Mouse (Mus musculus) intestine, embryonic 14.5 days (tissue): ENCODE measurements around the gene Rai14. TPM values are rescaled to one million over a fixed set of nuclear protein-coding genes. Genes with fewer than 3 reads are reported as not detected.

Source experiments
- ATAC-seq: fragments of 200-750 bp; cut with Nextera tagmentation; replicated peaks from 2 replicates; pipeline ENCODE4 v1.8.0; 2017; ENCODE audit warnings: low read depth, moderate number of reproducible peaks, moderate TSS enrichment, moderate library complexity; ENCODE audit not compliant: low FRiP score, low TSS enrichment
- DNase-seq: peaks from one replicate; pipeline ENCODE4 v3.0.0-alpha.2; 2018; ENCODE audit warnings: low spot score
- H3K27ac ChIP-seq: fragments of 300-500 bp; sonication (generic); 2 replicates; pipeline ENCODE4 v1.5.1; 2014; ENCODE audit warnings: low read depth, mild to moderate bottlenecking, control low read depth
- H3K27me3 ChIP-seq: fragments of 300-500 bp; sonication (generic); replicated peaks from 2 replicates; pipeline ENCODE4 v1.6.1; 2014; ENCODE audit warnings: low read length, control low read depth; ENCODE audit not compliant: control insufficient read depth, insufficient read depth
- H3K36me3 ChIP-seq: fragments of 300-500 bp; sonication (generic); 2 replicates; pipeline ENCODE4 v1.6.1; 2014; ENCODE audit warnings: low read length, control low read depth; ENCODE audit not compliant: control insufficient read depth, insufficient read depth
- H3K4me1 ChIP-seq: fragments of 300-500 bp; sonication (generic); replicated peaks from 2 replicates; pipeline ENCODE4 v1.6.1; 2014; ENCODE audit warnings: low read length, control low read depth, mixed read lengths; ENCODE audit not compliant: control insufficient read depth, insufficient read depth
- H3K4me2 ChIP-seq: fragments of 300-500 bp; sonication (generic); 2 replicates; pipeline ENCODE4 v1.6.1; 2014; ENCODE audit warnings: low read length
- H3K4me3 ChIP-seq: fragments of 300-500 bp; sonication (generic); 2 replicates; pipeline ENCODE4 v1.5.1; 2014; ENCODE audit warnings: low read depth, low read length, control low read depth, mixed read lengths
- H3K9ac ChIP-seq: fragments of 300-500 bp; sonication (generic); 2 replicates; pipeline ENCODE4 v1.6.1; 2014; ENCODE audit warnings: mild to moderate bottlenecking, low read length
- H3K9me3 ChIP-seq: fragments of 300-500 bp; sonication (generic); 2 replicates; pipeline ENCODE4 v1.6.1; 2016; ENCODE audit warnings: low read length, control low read depth; ENCODE audit not compliant: control insufficient read depth
- whole genome bisulfite sequencing: fragments of 180-500 bp; shearing (Covaris S2); extraction: QIAGEN DNeasy Blood & Tissue Kit; methylation state at CpG from one replicate; pipeline ENCODE4 v1.1.7; 2014; 5-methylcytosine and 5-hydroxymethylcytosine counted together
- polyA plus RNA-seq: library from polyadenylated mRNA; unstranded; fragments of >200 nt; fragmentation: Nextera tagmentation; extraction: Ambion mirVana; gene quantifications from 2 replicates; pipeline ENCODE4 v1.2.1, GENCODE M21; 2014

Rai14 gene
- polyA plus RNA-seq, 1 experiment from 2014 or later = 20.4 TPM

DNA sequence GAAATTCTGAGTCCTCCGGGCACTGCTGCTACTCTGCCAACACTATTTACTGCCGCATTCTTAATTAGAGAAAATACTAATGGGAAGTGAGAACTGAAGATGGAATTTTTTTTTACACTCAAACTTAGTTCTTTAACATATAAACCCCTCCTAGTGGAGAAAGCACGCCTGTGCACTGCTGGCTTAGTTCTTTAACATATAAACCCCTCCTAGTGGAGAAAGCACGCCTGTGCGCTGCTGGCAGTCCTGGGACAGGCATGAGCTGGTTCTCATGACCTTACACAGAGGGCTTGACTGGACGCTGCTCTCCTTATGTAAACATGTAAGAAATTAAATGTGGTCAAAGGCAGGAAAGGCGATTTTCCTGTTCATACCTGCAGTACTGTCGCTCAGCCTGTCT is 131.0 kb downstream of the Rai14 start:
- H3K4me2 ChIP-seq = no peak overlapping the region
- DNase-seq = peak; percentile 67
- no peaks in the 10 kb centered on the region for H3K27me3 ChIP-seq
- peaks cover 11% of the 10 kb centered on the region for H3K36me3 ChIP-seq
- H3K9ac ChIP-seq = no peak overlapping the region
- ATAC-seq = peak; percentile 76; the same call in 1 of the 2 replicates
- no peak overlapping the region for H3K27ac ChIP-seq
- WGBS = 40% methylated on average over 8 of the region's 8 CpGs
- H3K9me3 ChIP-seq = no peaks in the 10 kb centered on the region
- H3K4me3 ChIP-seq = no peak overlapping the region
- no peaks in the 10 kb centered on the region for H3K4me1 ChIP-seq

DNA sequence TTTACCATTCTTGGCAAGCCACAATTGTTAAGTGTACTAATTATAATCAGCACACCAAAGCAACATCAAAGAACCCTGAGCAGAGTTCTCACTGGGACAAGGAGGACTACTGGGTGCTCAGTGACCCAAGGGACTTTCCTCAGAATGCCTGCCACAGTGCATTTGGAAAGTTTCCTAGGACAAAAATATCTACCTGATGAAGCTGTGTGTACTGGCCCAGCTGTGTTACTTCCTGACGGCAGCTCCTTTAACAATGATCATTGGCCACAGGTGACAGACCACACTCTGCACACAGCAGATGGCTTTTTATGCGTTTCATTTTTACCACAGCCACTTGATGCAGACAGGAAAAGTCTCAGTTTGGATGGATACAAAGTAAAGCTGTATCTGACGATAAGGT is 135.3 kb downstream of the Rai14 start:
- Histone ChIP-seq H3K4me1 (no peaks in the 10 kb centered on the region), H3K4me2 (no peak overlapping the region), H3K4me3 (no peak overlapping the region), H3K27ac (no peak overlapping the region), H3K9ac (no peak overlapping the region), H3K27me3 (no peaks in the 10 kb centered on the region), H3K36me3 (peaks cover 37% of the 10 kb centered on the region), H3K9me3 (no peaks in the 10 kb centered on the region)
- DNase-seq = no peak
- 90% methylated on average over 3 of the region's 3 CpGs for WGBS
- no peak for ATAC-seq

DNA sequence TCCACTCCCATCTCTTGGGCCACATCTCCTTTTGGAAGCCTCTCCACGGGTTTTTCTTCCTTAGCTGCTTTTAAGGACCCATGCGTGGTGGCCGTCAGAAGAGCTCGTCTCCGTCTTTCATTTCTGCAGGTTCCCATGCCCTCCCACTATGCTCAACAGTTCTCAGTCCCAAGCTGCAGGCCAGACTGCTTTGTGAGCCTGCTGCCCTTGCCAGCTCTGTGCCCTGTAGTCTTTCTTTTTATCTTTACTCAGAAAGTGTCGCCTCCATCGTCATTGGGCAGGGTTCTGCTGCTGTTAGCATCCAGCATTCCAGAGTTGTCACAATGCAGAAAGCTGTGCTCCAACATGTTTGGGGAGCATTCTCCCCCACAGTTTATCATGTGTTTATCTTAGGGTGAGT is 147.9 kb downstream of the Rai14 start:
- DNase-seq = no peak
- H3K36me3 ChIP-seq = peaks cover 36% of the 10 kb centered on the region
- no peak overlapping the region for H3K27ac ChIP-seq
- H3K4me1 ChIP-seq = no peaks in the 10 kb centered on the region
- no peak for ATAC-seq
- no peak overlapping the region for H3K9ac ChIP-seq
- WGBS = 74% methylated on average over 7 of the region's 7 CpGs
- no peaks in the 10 kb centered on the region for H3K27me3 ChIP-seq
- no peaks in the 10 kb centered on the region for H3K9me3 ChIP-seq
- H3K4me3 ChIP-seq = no peak overlapping the region
- H3K4me2 ChIP-seq = no peak overlapping the region

DNA sequence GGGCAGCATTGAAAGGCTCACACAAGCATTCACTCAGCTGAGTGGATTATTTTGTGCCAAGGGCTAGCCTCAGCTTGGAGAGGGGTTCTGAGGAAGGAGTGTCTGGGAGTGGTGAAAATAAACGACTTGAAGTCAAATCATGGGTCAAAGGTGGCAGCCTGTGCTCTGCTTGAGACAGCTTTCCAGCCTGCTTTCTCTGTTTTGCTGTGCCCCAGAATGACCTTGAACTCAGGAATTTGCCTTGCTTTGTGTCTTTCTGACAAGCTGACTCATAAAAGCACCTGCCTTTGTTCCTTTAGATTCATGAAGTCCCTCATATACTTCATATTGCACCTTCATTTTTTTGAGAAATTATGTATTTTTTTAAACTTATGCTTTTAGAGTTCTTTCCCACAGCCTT is 150.2 kb downstream of the Rai14 start:
- no peak overlapping the region for H3K27ac ChIP-seq

DNA sequence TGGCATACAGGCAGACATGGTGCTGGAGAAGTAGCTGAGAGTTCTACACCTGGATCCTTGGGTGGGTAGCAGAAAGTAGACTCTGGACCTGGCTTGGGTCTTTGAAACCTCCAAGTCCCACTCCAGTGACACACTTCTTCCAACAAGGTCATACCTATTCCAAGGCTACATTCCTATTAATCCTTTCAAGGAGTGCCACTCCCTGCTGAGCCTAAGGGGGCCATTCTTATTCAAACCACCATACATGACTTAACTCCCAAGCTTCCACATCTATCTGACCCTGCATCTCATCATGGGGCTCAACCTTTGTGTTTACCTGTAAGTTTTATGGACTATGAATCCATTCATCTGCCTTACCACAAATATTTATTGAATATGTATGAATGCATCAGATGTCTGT is 152.1 kb downstream of the Rai14 start:
- no peak overlapping the region for H3K4me2 ChIP-seq
- H3K9me3 ChIP-seq = no peaks in the 10 kb centered on the region
- no peak overlapping the region for H3K4me3 ChIP-seq
- H3K36me3 ChIP-seq = peaks cover 2% of the 10 kb centered on the region; the same call in 1 of the 2 replicates
- no peak overlapping the region for H3K27ac ChIP-seq
- no peak overlapping the region for H3K9ac ChIP-seq
- no peaks in the 10 kb centered on the region for H3K27me3 ChIP-seq
- ATAC-seq (no peak), DNase-seq (no peak)
- no peaks in the 10 kb centered on the region for H3K4me1 ChIP-seq

More for the DNA sequence above, 150.2 kb downstream of the Rai14 start:
- ATAC-seq = no peak
- no peak for DNase-seq
- Histone ChIP-seq H3K4me2 (no peak overlapping the region), H3K4me3 (no peak overlapping the region), H3K9ac (no peak overlapping the region), H3K4me1 (no peaks in the 10 kb centered on the region), H3K9me3 (no peaks in the 10 kb centered on the region), H3K27me3 (no peaks in the 10 kb centered on the region), H3K36me3 (peaks cover 15% of the 10 kb centered on the region; the same call in 1 of the 2 replicates)
- 35% methylated on average over 1 of the region's 1 CpGs for WGBS

DNA sequence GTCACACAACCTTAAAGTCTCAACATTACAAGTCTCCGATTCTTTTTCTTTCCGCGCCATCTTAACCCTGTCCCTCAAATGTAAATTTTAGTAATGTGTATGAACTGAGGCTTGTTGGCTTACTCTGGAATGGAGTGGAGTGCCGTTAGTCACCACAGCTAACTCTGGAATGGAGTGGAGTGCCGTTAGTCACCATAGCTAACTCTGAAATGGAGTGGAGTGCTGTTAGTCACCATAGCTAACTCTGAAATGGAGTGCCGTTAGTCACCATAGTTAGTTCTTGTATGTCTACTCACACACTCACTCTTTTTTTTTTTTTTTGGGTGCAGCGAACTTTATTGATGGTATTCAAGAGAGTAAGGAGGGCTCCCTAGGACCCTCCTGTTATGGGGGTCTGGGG is 154.4 kb downstream of the Rai14 start:
- no peak for ATAC-seq

DNA sequence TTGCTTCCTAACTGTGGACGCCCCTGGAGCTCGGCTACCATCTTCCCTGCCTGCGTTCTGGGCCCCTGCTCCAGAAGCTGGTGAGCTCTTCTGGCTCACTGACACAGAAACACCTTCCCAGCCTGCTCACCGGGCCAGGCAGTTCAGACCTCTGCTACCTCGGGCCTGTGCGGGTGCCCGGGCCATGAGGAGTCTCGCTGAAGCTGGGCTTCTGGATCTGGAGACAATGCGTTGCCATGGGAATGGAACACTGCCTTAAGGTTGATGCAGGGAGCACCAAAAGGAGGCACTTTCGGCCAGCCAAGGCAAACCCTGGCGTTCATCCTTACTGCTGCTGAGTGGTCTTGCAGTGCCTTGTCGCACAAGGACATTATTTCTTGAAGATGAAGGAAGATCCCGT is 156.0 kb downstream of the Rai14 start, which contains the start of gene Ttc23l:
TSS of gene Ttc23l (minus strand) at position 204 of the 400 bp plus-strand sequence.
- H3K27me3 ChIP-seq = no peaks in the 10 kb centered on the region

More for the DNA sequence above, 154.4 kb downstream of the Rai14 start:
- Histone ChIP-seq H3K27me3 (no peaks in the 10 kb centered on the region), H3K4me1 (no peaks in the 10 kb centered on the region), H3K4me3 (no peak overlapping the region), H3K9me3 (no peaks in the 10 kb centered on the region), H3K9ac (no peak overlapping the region), H3K4me2 (no peak overlapping the region), H3K36me3 (no peaks in the 10 kb centered on the region), H3K27ac (no peak overlapping the region)
- 97% methylated on average over 7 of the region's 7 CpGs for WGBS
- DNase-seq = no peak

DNA sequence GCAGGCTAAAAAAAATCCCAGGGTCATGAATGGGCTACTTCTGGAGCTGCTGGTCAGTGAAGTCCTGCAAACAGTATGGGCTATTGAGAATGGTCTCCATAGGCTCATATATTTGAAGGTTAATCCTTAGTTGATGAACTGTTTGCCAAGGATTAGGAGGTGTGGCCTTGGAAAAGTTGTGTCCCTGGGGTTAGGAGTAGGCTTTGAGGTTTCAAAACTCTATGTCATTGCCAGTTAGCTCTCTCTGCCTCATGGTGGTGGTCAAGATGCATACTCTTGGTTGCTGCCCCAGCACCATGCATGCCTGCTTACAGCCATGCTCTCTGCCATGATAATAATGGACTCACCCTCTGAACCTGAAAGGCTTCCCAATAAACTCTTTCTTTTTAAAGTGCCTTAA is 160.1 kb downstream of the Rai14 start:
- Histone ChIP-seq H3K36me3 (no peaks in the 10 kb centered on the region), H3K27ac (no peak overlapping the region), H3K4me2 (no peak overlapping the region), H3K4me1 (no peaks in the 10 kb centered on the region), H3K9ac (no peak overlapping the region), H3K27me3 (no peaks in the 10 kb centered on the region), H3K4me3 (no peak overlapping the region), H3K9me3 (no peaks in the 10 kb centered on the region)
- no peak for DNase-seq
- no peak for ATAC-seq

More for the DNA sequence above, 156.0 kb downstream of the Rai14 start, which contains the start of gene Ttc23l:
- DNase-seq (no peak), ATAC-seq (no peak)
- H3K9ac ChIP-seq = no peak within 1 kb of the TSS
- no peaks in the 10 kb centered on the region for H3K4me1 ChIP-seq
- no peak within 1 kb of the TSS for H3K4me2 ChIP-seq
- WGBS = 90% methylated on average over 13 of the region's 13 CpGs
- no peaks in the 10 kb centered on the region for H3K9me3 ChIP-seq
- H3K36me3 ChIP-seq = no peaks in the 10 kb centered on the region
- no peak within 1 kb of the TSS for H3K4me3 ChIP-seq
- H3K27ac ChIP-seq = no peak within 1 kb of the TSS

DNA sequence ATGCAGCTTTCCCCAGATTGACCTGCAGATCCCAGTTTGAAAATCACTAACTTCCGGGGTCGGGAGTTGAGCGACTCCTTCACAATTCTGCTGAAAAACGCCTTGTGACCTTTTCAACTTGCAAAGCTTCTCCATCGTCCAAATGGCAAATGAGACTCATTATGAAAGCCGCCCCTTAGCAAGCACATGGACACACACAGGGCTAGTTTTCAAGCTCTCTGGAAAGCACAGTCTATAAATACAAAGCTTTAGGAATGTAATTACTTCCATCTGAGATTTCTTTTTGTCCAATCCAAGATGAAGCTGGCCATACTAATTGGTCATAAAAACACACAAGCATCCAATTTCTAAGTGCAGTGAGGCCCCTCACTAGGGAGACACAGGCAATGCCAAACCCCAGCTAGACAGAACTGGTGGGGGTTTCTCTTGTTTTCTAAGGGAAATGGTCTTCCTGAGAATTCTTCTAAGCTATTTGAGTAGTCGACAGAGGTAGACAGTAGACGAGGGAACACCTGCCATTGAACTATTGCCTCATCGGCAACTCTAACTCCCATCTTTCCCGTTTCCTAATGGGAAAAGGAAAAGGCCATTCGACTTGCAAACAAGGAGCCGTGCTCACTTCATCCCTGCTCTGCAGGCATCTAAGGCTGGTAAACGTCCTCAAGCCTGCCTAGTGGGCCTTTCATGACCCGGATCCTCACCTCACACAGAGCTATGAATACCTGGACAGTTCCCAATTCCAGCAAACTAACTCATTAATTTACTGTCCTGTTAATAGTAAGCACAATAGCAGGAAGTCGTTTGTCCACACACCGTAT is 173.9 kb downstream of the Rai14 start:
- no peaks in the 10 kb centered on the region for H3K36me3 ChIP-seq
- DNase-seq (no peak), ATAC-seq (no peak)
- H3K27me3 ChIP-seq = no peaks in the 10 kb centered on the region
- H3K4me1 ChIP-seq = no peaks in the 10 kb centered on the region
- H3K4me3 ChIP-seq = no peak overlapping the region
- 68% methylated on average over 16 of the region's 16 CpGs for WGBS
- no peak overlapping the region for H3K4me2 ChIP-seq
- H3K27ac ChIP-seq = no peak overlapping the region
- H3K9ac ChIP-seq = no peak overlapping the region
- no peaks in the 10 kb centered on the region for H3K9me3 ChIP-seq
